Mouse (Mus musculus) neural tube, embryonic 12.5 days (tissue): ENCODE measurements around the gene Abcb11. TPM values are rescaled to one million over a fixed set of nuclear protein-coding genes. Genes with fewer than 3 reads are reported as not detected.
A peak's percentile ranks its signal among the peaks of the same experiment; 100 is the strongest.

Source experiments
- ATAC-seq: fragments of 200-750 bp; cut with Nextera tagmentation; 2 replicates; pipeline ENCODE4 v1.8.0; 2017; ENCODE audit warnings: low read depth, mild to moderate bottlenecking, moderate TSS enrichment, moderate library complexity; ENCODE audit not compliant: low FRiP score
- H3K27ac ChIP-seq: fragments of 300-500 bp; sonication (generic); 2 replicates; pipeline ENCODE4 v1.5.1; 2016
- H3K27me3 ChIP-seq: fragments of 300-500 bp; sonication (generic); replicated peaks from 2 replicates; pipeline ENCODE4 v1.6.1; 2016; ENCODE audit warnings: mild to moderate bottlenecking
- H3K36me3 ChIP-seq: fragments of 300-500 bp; sonication (generic); 2 replicates; pipeline ENCODE4 v1.6.1; 2016; ENCODE audit warnings: mild to moderate bottlenecking
- H3K4me1 ChIP-seq: fragments of 300-500 bp; sonication (generic); 2 replicates; pipeline ENCODE4 v1.6.1; 2016
- H3K4me2 ChIP-seq: fragments of 300-500 bp; sonication (generic); replicated peaks from 2 replicates; pipeline ENCODE4 v1.6.1; 2016; ENCODE audit warnings: mild to moderate bottlenecking
- H3K4me3 ChIP-seq: fragments of 300-500 bp; sonication (generic); 2 replicates; pipeline ENCODE4 v1.5.1; 2016
- H3K9ac ChIP-seq: fragments of 300-500 bp; sonication (generic); 2 replicates; pipeline ENCODE4 v1.6.1; 2016; ENCODE audit warnings: mild to moderate bottlenecking
- H3K9me3 ChIP-seq: fragments of 300-500 bp; sonication (generic); 2 replicates; pipeline ENCODE4 v1.6.1; 2016; ENCODE audit warnings: mild to moderate bottlenecking
- WGBS: fragments of 180-500 bp; shearing (Covaris S2); methylation state at CpG from one replicate; pipeline ENCODE4 v1.1.7; 2016; 5-methylcytosine and 5-hydroxymethylcytosine counted together
- polyA plus RNA-seq: library from polyadenylated mRNA; unstranded; fragments of >200 nt; fragmentation: Nextera tagmentation; extraction: Ambion mirVana; gene quantifications from 2 replicates; pipeline ENCODE4 v1.2.1, GENCODE M21; 2016

Abcb11 gene
- polyA plus RNA-seq, 1 experiment from 2014 or later, result not detected

- Histone ChIP-seq H3K4me3 (no peak within 1 kb of the TSS), H3K4me2 (no peak within 1 kb of the TSS), H3K9me3 (no peaks in the 10 kb centered on the region), H3K27me3 (no peaks in the 10 kb centered on the region), H3K9ac (no peak within 1 kb of the TSS), H3K4me1 (no peaks in the 10 kb centered on the region), H3K36me3 (no peaks in the 10 kb centered on the region), H3K27ac (no peak within 1 kb of the TSS)
- 74% methylated on average over 7 of the region's 7 CpGs for WGBS
- no peak for ATAC-seq
Measured at GRCm38 (mm10) chr2:69210773-69211172, 131.6 kb downstream of the Abcb11 start, which contains the start of gene G6pc2. G6pc2 (plus strand) TSS chr2:69211073.

GRCm38 (mm10) chr2:69209684-69210083, 132.7 kb downstream of the Abcb11 start:
- no peak overlapping the region for H3K4me2 ChIP-seq
- no peak for ATAC-seq
- H3K4me3 ChIP-seq, result no peak overlapping the region
- H3K27me3 ChIP-seq, result no peaks in the 10 kb centered on the region
- H3K27ac ChIP-seq, result no peak overlapping the region
- 93% methylated on average over 3 of the region's 3 CpGs for WGBS
- no peaks in the 10 kb centered on the region for H3K9me3 ChIP-seq
- H3K36me3 ChIP-seq, result no peaks in the 10 kb centered on the region
- H3K4me1 ChIP-seq, result 0 out of 2 replicates have a peak, but pooled peaks cover 5% of the 10 kb centered on the region
- H3K9ac ChIP-seq, result no peak overlapping the region

- Histone ChIP-seq H3K9ac (no peak overlapping the region), H3K4me2 (peak overlapping the region; percentile 39; the same call in 1 of the 2 replicates), H3K9me3 (no peaks in the 10 kb centered on the region), H3K4me3 (no peak overlapping the region), H3K4me1 (peaks cover 7% of the 10 kb centered on the region; the same call in 1 of the 2 replicates), H3K27ac (no peak overlapping the region), H3K36me3 (peaks cover 10% of the 10 kb centered on the region; the same call in 1 of the 2 replicates), H3K27me3 (no peaks in the 10 kb centered on the region)
- peak; percentile 41; the same call in 1 of the 2 replicates for ATAC-seq
- 30% methylated on average over 7 of the region's 7 CpGs for WGBS
Measured at GRCm38 (mm10) chr2:69206523-69206922, 135.9 kb downstream of the Abcb11 start.

GRCm38 (mm10) chr2:69205791-69206351, 136.5 kb downstream of the Abcb11 start, which contains the start of gene Spc25:
Spc25 (minus strand) TSS chr2:69206194.
- Histone ChIP-seq H3K4me2 (peak within 1 kb of the TSS; percentile 85), H3K36me3 (peaks cover 16% of the 10 kb centered on the region; the same call in 1 of the 2 replicates), H3K9me3 (no peaks in the 10 kb centered on the region), H3K4me3 (peak within 1 kb of the TSS; percentile 77), H3K9ac (peak within 1 kb of the TSS; percentile 73), H3K4me1 (peaks cover 7% of the 10 kb centered on the region; the same call in 1 of the 2 replicates), H3K27me3 (no peaks in the 10 kb centered on the region), H3K27ac (no peak within 1 kb of the TSS)
- ATAC-seq, result peak; percentile 99
- under 1% methylated on average over 46 of the region's 46 CpGs for WGBS

- Histone ChIP-seq H3K27me3 (no peaks in the 10 kb centered on the region), H3K9me3 (no peaks in the 10 kb centered on the region), H3K36me3 (peaks cover 18% of the 10 kb centered on the region; the same call in 1 of the 2 replicates), H3K4me3 (peak overlapping the region; percentile 77), H3K9ac (peak overlapping the region; percentile 73), H3K27ac (no peak overlapping the region), H3K4me2 (peak overlapping the region; percentile 85), H3K4me1 (peaks cover 7% of the 10 kb centered on the region; the same call in 1 of the 2 replicates)
- WGBS, result 13% methylated on average over 6 of the region's 6 CpGs
- ATAC-seq, result no peak
Measured at GRCm38 (mm10) chr2:69205185-69205584, 137.2 kb downstream of the Abcb11 start.

DNA sequence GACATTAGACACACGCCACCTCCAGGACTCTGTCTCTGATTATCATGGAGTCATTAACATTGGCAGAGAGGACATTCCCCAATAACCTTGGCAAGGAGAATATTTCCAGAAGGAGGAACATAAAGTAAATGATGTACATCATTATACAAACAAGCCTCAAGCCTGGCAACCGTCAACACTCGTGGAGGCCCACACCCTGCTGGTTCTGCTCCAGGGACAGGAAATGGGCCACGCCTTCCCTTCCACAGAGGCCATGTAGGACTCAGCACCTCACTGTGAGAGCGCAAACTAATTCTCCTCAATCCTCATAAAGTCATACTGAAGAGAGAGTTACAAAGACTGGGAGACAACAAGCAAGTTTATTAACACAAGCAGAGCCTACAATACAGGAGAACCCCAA, 148.9 kb downstream of the Abcb11 start:
- Histone ChIP-seq H3K4me2 (no peak overlapping the region), H3K36me3 (peaks cover 21% of the 10 kb centered on the region), H3K9me3 (no peaks in the 10 kb centered on the region), H3K4me1 (no peaks in the 10 kb centered on the region), H3K4me3 (no peak overlapping the region), H3K9ac (no peak overlapping the region), H3K27me3 (no peaks in the 10 kb centered on the region), H3K27ac (no peak overlapping the region)
- 85% methylated on average over 5 of the region's 5 CpGs for WGBS
- ATAC-seq, result no peak

GRCm38 (mm10) chr2:69191059-69191458, 151.4 kb downstream of the Abcb11 start:
- no peaks in the 10 kb centered on the region for H3K4me1 ChIP-seq
- H3K36me3 ChIP-seq, result peaks cover 11% of the 10 kb centered on the region; the same call in 1 of the 2 replicates
- no peak overlapping the region for H3K4me3 ChIP-seq
- 91% methylated on average over 5 of the region's 5 CpGs for WGBS
- no peaks in the 10 kb centered on the region for H3K9me3 ChIP-seq
- no peak overlapping the region for H3K27ac ChIP-seq
- H3K9ac ChIP-seq, result no peak overlapping the region
- H3K4me2 ChIP-seq, result no peak overlapping the region
- H3K27me3 ChIP-seq, result no peaks in the 10 kb centered on the region
- ATAC-seq, result no peak

GRCm38 (mm10) chr2:69189222-69189621, 153.2 kb downstream of the Abcb11 start:
- Histone ChIP-seq H3K9me3 (no peaks in the 10 kb centered on the region), H3K4me1 (no peaks in the 10 kb centered on the region), H3K4me3 (no peak overlapping the region), H3K9ac (no peak overlapping the region), H3K27ac (no peak overlapping the region), H3K36me3 (peaks cover 9% of the 10 kb centered on the region; the same call in 1 of the 2 replicates), H3K27me3 (no peaks in the 10 kb centered on the region), H3K4me2 (no peak overlapping the region)
- 54% methylated on average over 4 of the region's 4 CpGs for WGBS
- ATAC-seq, result no peak

DNA sequence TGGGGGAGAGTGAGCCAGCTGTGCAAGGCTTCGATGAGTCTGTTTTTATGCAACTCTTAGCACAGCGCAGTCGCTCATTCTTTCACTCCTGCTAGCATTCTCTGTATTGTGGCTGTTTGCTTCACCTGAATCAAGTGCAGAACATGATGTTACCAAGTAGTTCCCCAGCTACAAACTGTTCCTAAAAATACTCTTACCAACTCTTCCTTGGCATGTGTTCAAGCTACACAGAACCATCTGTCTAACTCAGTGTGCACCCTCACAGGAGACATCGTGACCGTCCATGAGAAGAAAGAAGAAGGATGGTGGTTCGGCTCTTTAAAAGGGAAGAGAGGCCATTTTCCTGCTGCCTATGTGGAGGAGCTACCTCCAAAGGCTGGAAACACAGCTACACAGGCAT, 153.7 kb downstream of the Abcb11 start:
- Histone ChIP-seq H3K9me3 (no peaks in the 10 kb centered on the region), H3K27ac (no peak overlapping the region), H3K9ac (no peak overlapping the region), H3K4me3 (no peak overlapping the region), H3K4me1 (no peaks in the 10 kb centered on the region), H3K27me3 (no peaks in the 10 kb centered on the region), H3K4me2 (no peak overlapping the region), H3K36me3 (peaks cover 5% of the 10 kb centered on the region; the same call in 1 of the 2 replicates)
- ATAC-seq, result no peak
- WGBS, result 94% methylated on average over 6 of the region's 6 CpGs

Other genes starting within 250 kb of the Abcb11 start
- 1.2 and 1.7 TPM in 2 replicates for gene Nostrin, start 206.8 kb downstream of the Abcb11 start, polyA plus RNA-seq
- gene Spc25, start 136.4 kb downstream of the Abcb11 start, polyA plus RNA-seq, result 145 and 156 TPM in 2 replicates
- 0.72 and 0.76 TPM in 2 replicates for gene G6pc2, start 131.5 kb downstream of the Abcb11 start, polyA plus RNA-seq
- not detected in 2 replicates for gene Dhrs9, start 37.8 kb upstream of the Abcb11 start, polyA plus RNA-seq
- gene Lrp2, start 243.4 kb upstream of the Abcb11 start, polyA plus RNA-seq, result 1.4 TPM in 2 replicates